Mouse (Mus musculus) bone marrow macrophage, adult 2 months (primary cell): Measurements from ENCODE around the gene Rnf19b.

Source experiments
- CTCF ChIP-seq: IDR thresholded peaks from 2 replicates; pipeline ENCODE4 v1.5.1; 2012; ENCODE audit warnings: low read depth, mild to moderate bottlenecking, low read length, moderate library complexity
- POLR2A ChIP-seq: IDR thresholded peaks from 2 replicates; pipeline ENCODE4 v1.6.1; 2012; ENCODE audit warnings: mild to moderate bottlenecking, low read depth, low read length, borderline replicate concordance

DNA sequence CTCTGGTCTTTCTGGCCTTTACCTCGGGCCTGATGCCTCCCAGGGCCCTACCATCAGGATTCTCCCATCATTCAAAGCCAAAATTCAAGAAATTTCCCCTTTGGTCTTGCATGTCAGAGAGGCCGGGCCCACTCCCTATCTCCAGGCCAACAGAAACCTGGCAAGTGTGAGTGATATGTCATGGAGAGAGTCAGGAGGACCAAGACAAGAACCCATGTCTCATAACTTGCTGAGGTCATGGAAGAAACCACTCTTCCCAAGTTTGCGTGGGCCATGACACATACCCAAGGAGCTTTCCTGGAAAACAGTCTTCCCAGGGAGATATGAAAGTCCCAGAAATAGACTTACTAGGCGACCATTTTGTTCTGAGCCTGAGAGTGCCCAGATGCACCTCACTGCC, 36.2 kb upstream of the Rnf19b start:
- no peak for TF ChIP-seq POLR2A
- no peak for TF ChIP-seq CTCF
